Mouse (Mus musculus) G1E-ER4 (cell line): ENCODE results near the gene Lama2. TPM values are rescaled to one million over a fixed set of nuclear protein-coding genes. Genes with fewer than 3 reads are reported as not detected.

ENCODE experiments used
- GATA1 ChIP-seq: IDR thresholded peaks from one replicate; pipeline ENCODE4 v1.8.0; 2012; ENCODE audit warnings: low read length, inconsistent platforms
- polyA plus RNA-seq: library from polyadenylated mRNA; stranded (reverse); fragments of >175 nt; gene quantifications from 2 replicates; pipeline ENCODE4 v1.2.3, GENCODE M21; 2012

Lama2 gene
- not detected in 2 replicates for polyA plus RNA-seq

DNA sequence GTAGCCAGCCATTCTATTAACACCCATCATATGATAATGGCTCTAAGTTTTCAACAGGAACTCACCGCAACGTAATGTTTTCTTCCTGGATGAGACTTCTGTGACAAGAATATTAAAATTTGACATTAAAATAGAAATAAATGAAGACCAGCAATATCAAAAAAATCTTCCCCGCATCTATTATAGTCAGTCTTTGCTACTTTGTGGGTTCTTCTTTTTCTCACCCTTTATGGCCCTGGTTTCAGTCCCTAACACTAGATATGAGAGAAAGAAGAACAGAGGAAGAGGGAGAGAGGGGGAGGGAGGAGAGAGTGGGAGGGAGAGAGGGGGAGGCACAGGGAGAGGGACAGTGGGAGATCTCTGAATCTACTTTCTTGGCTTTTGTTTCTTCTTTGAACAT, at the start of gene Lama2:
Gene Lama2, minus strand, starts transcription at position 101 of the 400 bp plus-strand sequence.
- TF ChIP-seq GATA1 = no peak

- no peak for TF ChIP-seq GATA1
Observed at GRCm38 (mm10) chr10:27664391-27664790, 44.8 kb upstream of the Lama2 start.

GRCm38 (mm10) chr10:27663396-27663795, 43.8 kb upstream of the Lama2 start:
- TF ChIP-seq GATA1 = no peak

GRCm38 (mm10) chr10:27654164-27654563, 34.6 kb upstream of the Lama2 start:
- TF ChIP-seq GATA1 = no peak

DNA sequence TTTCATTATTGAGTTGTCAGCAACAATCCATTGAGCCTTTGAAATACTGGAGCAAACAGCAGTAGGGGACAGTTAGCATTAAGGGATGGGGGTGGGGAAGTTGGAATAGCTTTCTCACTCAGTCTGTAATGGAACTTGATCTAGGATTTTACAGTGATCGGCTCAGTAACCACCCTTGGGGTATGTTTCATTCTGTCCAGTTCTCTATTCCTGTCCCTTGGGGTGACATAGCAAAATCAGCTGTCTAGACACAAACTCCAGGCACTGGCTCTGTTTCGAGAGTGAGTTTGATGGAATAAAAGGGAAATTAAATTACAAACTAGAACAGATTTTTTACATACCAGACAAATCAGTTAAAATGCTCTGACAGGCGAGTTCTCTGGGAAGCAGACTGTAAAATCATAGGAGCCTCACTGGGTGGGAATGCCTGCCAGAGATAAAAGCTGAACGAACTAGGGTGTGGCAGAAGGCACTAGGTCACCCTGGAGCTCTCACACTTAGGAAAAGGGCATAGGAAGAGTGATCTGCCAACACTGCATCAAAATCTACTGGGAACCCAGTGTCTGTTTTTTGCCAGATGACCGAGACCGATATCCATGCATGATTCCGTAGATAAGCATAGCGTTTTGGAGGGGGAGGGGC, 33.3 kb upstream of the Lama2 start:
- TF ChIP-seq GATA1 = no peak

GRCm38 (mm10) chr10:27635721-27636120, 16.2 kb upstream of the Lama2 start:
- no peak for TF ChIP-seq GATA1

- TF ChIP-seq GATA1 = no peak
Observed at GRCm38 (mm10) chr10:27631002-27631401, 11.4 kb upstream of the Lama2 start.

DNA sequence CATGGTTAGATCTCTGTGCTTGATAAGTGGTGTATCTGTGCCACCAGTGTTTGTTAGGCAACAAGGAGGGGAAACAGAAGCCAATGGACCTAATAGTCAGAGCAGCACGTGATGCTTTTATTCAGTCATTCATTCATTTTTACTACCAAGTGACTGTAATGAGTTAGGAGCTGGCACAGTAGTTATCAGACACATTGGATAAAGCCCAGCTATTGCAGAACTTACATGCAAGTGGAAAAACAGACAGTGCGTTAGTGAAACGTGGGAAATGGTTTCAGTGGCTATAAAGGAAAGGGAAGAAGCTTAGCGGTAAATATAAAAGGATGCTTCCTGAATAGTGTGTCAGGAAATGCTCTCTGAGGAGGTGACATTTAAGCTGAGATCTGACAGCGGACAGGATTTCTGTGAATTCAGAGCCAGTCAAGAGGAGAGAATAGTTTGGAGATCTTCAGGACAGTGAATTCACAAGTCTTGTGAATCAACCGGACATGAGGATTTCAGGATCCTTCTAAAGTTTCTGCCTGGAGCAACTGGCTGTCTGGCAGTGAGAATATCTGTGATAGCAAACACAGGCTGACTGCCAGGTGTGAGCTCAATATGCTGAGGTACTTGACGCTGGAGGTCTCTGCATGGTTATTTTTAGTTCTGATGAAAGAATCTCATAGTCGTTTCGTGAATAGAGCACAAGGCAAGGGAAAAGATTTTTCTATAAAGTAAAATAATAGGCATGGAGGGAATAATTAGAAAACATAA, 2.3 kb upstream of the Lama2 start:
- no peak for TF ChIP-seq GATA1

DNA sequence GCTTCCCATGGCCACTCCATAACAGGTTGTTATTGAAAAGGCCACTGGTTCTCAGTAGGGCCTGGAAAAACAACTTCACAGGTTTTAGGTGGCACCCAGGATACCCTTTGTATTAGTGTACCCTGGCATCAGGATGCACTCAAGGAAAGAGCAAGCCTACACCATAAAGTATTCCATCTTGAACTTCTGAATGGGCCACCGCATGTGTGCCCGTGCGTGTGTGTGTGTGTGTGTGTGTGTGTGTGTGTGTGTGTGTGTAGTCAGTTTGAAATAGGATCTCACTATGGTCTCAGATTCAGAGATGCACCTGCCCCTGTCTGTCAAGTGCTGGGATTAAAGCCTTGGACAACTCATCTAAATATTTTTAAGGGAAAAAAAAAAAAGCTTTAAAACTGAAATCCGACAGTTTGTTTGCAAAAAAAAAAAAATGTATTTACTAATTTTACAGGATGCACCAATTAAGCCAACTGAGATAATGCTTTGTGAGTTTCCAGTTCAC, 2.0 kb downstream of the Lama2 start:
- no peak for TF ChIP-seq GATA1

DNA sequence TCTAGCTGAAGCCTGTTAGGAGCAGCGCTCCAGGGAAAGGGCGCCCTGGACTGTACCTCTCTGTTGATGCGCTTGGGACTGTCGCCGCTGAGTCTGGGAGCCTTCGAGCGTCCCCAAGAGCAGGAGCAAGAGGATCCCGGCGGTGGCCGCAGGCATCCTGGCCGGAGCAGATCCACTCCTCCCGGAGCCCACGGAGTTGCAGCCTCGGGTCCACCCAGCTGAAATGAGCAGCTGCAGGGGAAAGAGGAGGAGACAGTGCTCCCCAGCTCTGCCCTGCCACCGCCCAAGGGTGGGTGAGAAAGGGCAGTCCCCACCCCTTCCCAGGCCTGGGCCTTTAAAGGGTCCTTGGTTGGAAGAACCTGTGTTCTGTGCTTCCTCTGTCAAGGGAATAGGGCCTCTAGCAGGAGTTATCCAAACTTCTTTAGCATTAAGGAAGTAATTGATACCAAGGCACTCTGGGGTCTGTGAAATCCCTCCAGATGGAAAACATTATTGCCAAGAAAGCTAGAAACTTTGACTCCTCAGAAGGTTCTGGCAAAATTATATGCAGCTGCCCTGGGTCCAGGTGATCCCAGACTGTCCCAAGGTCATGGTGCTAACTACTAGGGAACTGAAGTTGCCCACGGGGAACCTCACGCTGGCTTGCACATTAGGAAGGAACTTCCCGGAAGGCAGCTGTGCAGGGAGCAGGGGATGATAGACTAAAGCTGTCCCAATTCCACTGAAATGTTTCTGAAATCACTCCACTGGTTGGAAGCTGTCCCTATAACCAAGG, 2.7 kb downstream of the Lama2 start:
- no peak for TF ChIP-seq GATA1

DNA sequence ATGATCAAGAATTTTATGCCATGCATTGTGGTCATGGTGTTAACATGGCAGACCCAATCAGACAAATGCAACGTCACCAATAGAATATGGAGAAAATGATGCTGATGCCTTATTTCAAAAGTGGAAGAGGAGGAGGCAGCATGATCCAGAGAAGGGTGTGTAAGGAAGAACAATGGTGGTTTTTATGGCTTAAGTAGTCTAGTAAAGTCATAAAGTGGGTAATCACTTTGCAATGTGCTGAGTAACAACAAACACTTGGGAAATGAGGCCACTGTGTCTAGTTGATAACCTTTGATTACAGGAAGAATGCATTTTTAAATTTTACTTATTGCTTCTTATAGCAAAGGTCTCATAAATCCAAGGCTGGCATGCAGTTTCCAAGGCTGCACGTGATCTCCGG, 23.9 kb downstream of the Lama2 start:
- no peak for TF ChIP-seq GATA1

GRCm38 (mm10) chr10:27533217-27533616, 86.3 kb downstream of the Lama2 start:
- no peak for TF ChIP-seq GATA1

DNA sequence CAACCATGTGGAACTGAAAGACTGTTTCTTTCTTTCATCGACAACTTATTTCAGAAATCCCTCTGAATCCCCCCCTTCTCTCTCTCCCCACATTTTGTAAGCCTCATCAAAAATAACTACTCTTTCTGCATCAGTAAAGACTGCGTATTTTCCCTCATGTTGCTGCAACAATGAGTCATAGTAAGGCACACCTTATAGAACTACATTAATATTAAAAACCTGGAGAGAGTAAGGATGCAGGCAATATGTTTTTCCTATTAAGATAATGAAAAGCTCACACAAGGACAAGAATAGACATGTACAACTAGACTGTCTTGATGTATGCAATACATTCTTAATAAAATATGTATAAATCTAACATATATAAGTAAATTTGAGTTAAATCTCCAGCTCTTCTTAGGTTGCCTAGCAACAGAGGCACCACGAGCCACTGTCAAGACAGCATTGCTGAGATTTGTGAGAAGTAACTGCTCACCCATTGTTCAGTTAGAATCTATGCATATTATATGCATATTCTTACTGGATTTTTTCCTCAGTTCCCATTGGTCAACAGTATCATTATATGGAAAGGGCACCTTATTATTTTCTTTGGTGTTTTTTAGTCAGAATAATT, 110.6 kb downstream of the Lama2 start:
- no peak for TF ChIP-seq GATA1

DNA sequence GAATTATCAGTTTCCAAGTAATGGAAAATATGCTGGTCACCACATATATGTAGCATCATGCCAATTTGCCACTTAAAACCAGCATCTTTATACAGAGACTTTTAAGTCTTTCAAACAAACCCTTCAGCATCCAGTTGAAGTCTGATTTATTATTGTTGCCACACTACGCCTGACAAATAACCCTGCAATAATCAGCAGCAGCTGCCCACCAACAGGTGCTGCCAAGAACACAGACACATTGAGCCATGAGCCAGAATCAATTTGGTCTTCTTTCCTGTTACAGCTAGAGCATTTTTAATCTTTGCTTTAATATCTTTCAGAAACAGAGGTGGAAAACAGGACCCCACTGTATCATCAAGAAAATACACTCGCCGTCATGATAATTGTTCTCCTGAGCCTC, 118.7 kb downstream of the Lama2 start:
- no peak for TF ChIP-seq GATA1

DNA sequence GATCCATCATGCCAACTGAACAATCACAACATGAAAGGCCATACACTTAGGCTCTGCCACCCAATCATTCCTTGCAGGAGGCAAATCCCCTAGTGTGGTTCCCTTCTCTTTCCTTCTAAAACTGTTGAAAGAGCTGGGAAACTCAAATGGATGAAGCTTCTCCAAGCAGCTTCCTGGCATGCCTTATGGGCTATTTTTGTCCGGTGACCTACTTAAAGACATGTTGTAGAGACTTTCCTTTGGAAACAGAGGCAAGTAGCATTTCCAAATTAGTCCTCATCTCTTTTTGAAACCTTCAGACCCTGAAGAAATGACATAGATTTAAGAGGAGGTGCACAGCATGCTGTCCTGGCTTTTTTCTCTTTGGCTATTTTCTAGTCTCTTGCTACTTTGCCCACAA, 131.1 kb downstream of the Lama2 start:
- TF ChIP-seq GATA1 = no peak

DNA sequence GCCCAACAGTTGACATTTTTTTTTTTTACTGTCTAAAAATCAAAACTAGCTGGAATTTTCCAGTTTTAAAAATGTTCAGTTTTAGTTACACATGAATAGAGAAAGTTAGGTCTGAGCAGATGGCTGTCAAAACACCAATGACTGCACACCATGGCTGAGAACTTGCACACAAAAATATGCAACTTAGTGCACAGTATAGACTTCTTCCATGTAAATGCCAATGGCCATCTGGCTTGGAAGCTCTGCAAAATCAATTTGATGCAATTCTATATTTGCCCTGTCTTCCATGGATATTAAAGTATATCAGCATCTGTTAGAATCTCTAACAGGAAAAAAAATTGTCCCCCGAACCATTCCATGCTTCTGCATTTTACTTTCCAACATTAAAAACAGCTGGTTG, 135.5 kb downstream of the Lama2 start:
- TF ChIP-seq GATA1 = no peak
